Mouse (Mus musculus) liver, embryonic 14.5 days (tissue): ENCODE measurements around the gene Fgf4. TPM values are rescaled to one million over a fixed set of nuclear protein-coding genes. Genes with fewer than 3 reads are reported as not detected.
A peak's percentile ranks its signal among the peaks of the same experiment; 100 is the strongest.
"Not testable (repeated sequence)": the region's sequence is repeated elsewhere in the genome, so short reads cannot be mapped to it uniquely, and the experiment has no call there.

ENCODE experiments used
- ATAC-seq: fragments of 200-750 bp; cut with Nextera tagmentation; 2 replicates; pipeline ENCODE4 v1.8.0; 2017; ENCODE audit warnings: moderate number of reproducible peaks, mild to moderate bottlenecking, moderate library complexity; ENCODE audit not compliant: insufficient read depth
- DNase-seq, 3 experiments: peaks; one replicate each; pipeline ENCODE4 v3.0.0-alpha.2; 2012 to 2013; ENCODE audit warnings: low read depth in 3 of 3, low spot score in 3 of 3
- H3K27ac ChIP-seq: fragments of 300-500 bp; sonication (generic); 2 replicates; pipeline ENCODE4 v1.5.1; 2014; ENCODE audit warnings: moderate library complexity, mild to moderate bottlenecking, control low read depth, inconsistent platforms
- H3K27me3 ChIP-seq: fragments of 300-500 bp; sonication (generic); 2 replicates; pipeline ENCODE4 v1.6.1; 2014; ENCODE audit warnings: mild to moderate bottlenecking, low read length, moderate library complexity; ENCODE audit not compliant: control insufficient read depth, insufficient read depth
- H3K36me3 ChIP-seq: fragments of 300-500 bp; sonication (generic); replicated peaks from 2 replicates; pipeline ENCODE4 v1.6.1; 2014; ENCODE audit warnings: low read depth; ENCODE audit not compliant: control insufficient read depth, insufficient read depth
- H3K4me1 ChIP-seq, 2 experiments: fragments of 200-500 bp in 1 of 2; fragments of 300-500 bp in 1 of 2; sonication (generic) in 1 of 2; replicated peaks; 2 replicates each; pipeline ENCODE4 v1.6.1; 2012 to 2014; ENCODE audit warnings: antibody characterized with exemption in 1 of 2, inconsistent platforms in 1 of 2, low read length in 1 of 2; ENCODE audit not compliant: control insufficient read depth in 2 of 2, insufficient read depth in 2 of 2
- H3K4me2 ChIP-seq: fragments of 300-500 bp; sonication (generic); 2 replicates; pipeline ENCODE4 v1.6.1; 2014; ENCODE audit warnings: low read depth, mild to moderate bottlenecking, control low read depth, moderate library complexity
- H3K4me3 ChIP-seq, 2 experiments: fragments of 200-500 bp in 1 of 2; fragments of 300-500 bp in 1 of 2; sonication (generic) in 1 of 2; 2 replicates each; pipeline ENCODE4 v1.5.1; 2012 to 2014; ENCODE audit warnings: low read depth in 2 of 2, low read length in 2 of 2, mild to moderate bottlenecking in 2 of 2, control low read depth in 1 of 2, inconsistent platforms in 1 of 2, moderate library complexity in 1 of 2; ENCODE audit not compliant: insufficient read depth in 1 of 2
- H3K9ac ChIP-seq: fragments of 300-500 bp; sonication (generic); replicated peaks from 2 replicates; pipeline ENCODE4 v1.6.1; 2014; ENCODE audit warnings: mild to moderate bottlenecking, control low read depth, moderate library complexity
- H3K9me3 ChIP-seq: fragments of 300-500 bp; sonication (generic); 2 replicates; pipeline ENCODE4 v1.6.1; 2016; ENCODE audit warnings: low read length, mixed read lengths; ENCODE audit not compliant: control insufficient read depth
- CTCF ChIP-seq: IDR thresholded peaks from 2 replicates; pipeline ENCODE4 v1.5.1; 2016; ENCODE audit warnings: antibody characterized with exemption, low read depth, control low read depth
- EP300 ChIP-seq: IDR thresholded peaks from 2 replicates; pipeline ENCODE4 v1.6.1; 2016; ENCODE audit warnings: antibody characterized with exemption, low read depth
- WGBS: fragments of 180-500 bp; shearing (Covaris S2); extraction: QIAGEN DNeasy Blood & Tissue Kit; methylation state at CpG from one replicate; pipeline ENCODE4 v1.1.7; 2014; ENCODE audit not compliant: insufficient replicate concordance; 5-methylcytosine and 5-hydroxymethylcytosine counted together
- polyA plus RNA-seq, 2 experiments: library from polyadenylated mRNA; depleted of rRNA in 1 of 2; stranded (reverse) in 1 of 2; unstranded in 1 of 2; fragments of >200 nt; fragmentation: Nextera tagmentation in 1 of 2; extraction: Ambion mirVana in 1 of 2; gene quantifications; 2 replicates each; pipeline versions ENCODE4 v1.2.1 to v1.2.3; 2012 to 2014

Gene Fgf4
- polyA plus RNA-seq, 2 experiments: not detected

DNA sequence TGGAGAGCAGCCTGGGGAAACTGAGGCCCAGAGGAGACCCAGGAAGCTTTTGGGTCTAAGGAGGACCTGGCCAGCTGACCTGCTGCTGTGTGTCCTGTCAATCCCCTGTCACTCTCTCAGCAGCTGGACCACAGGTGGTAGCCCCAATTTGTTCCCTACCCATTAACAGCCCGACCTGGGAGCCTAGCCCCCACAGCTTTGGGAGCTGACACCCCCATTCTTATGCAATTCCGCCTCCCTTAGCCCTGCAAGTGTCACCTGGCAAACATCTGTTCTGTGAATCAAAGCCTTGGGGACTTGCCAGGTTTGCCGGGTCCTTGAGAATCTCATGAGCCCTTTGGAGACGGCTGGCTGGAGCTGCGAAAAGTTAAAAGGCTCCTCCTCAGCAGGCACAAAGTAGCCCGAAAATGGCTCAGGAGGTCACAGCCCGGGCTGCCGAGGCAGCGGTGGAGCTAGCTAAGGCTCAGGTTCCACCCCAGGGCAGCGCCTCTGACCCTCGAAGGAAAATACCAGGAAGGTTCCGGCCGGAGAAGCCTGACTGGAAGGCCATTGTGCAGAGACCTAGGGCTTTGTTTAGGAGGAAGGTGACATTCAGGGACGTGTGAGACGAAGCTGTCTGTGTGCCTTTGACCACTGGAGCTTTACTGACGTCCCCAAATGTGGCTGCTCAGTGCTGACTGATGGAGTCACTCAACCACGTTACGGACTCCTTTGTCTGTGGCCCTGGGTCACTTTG lies 41.6 kb downstream of the Fgf4 start:
- 11% methylated on average over 18 of the region's 18 CpGs for WGBS
- DNase-seq (no peak), ATAC-seq (no peak)
- no peak for TF ChIP-seq EP300
- TF ChIP-seq CTCF: no peak
- Histone ChIP-seq H3K4me2 (no peak overlapping the region), H3K9me3 (no peaks in the 10 kb centered on the region), H3K36me3 (no peaks in the 10 kb centered on the region), H3K4me3 (no peak overlapping the region), H3K4me1 (no peaks in the 10 kb centered on the region), H3K27me3 (peaks cover 11% of the 10 kb centered on the region), H3K9ac (no peak overlapping the region), H3K27ac (no peak overlapping the region)

GRCm38 (mm10) chr7:144890661-144891060 lies 43.5 kb downstream of the Fgf4 start:
- DNase-seq, ATAC-seq, H3K36me3 ChIP-seq, H3K4me1 ChIP-seq, H3K9ac ChIP-seq, H3K9me3 ChIP-seq, H3K4me2 ChIP-seq, H3K4me3 ChIP-seq, H3K27ac ChIP-seq: not testable (repeated sequence)
- peaks cover 24% of the 10 kb centered on the region for H3K27me3 ChIP-seq
- WGBS: 67% methylated on average over 1 of the region's 1 CpGs

GRCm38 (mm10) chr7:144891863-144892262 lies 44.7 kb downstream of the Fgf4 start:
- 48% methylated on average over 2 of the region's 2 CpGs for WGBS
- no peaks in the 10 kb centered on the region for H3K9me3 ChIP-seq
- no peaks in the 10 kb centered on the region for H3K36me3 ChIP-seq
- peaks cover 36% of the 10 kb centered on the region for H3K27me3 ChIP-seq
- H3K4me1 ChIP-seq: no peaks in the 10 kb centered on the region
- H3K27ac ChIP-seq: no peak overlapping the region
- H3K4me2 ChIP-seq: no peak overlapping the region
- H3K9ac ChIP-seq: no peak overlapping the region
- ATAC-seq: no peak
- no peak for DNase-seq
- H3K4me3 ChIP-seq: no peak overlapping the region
- no peak for TF ChIP-seq CTCF
- no peak for TF ChIP-seq EP300

DNA sequence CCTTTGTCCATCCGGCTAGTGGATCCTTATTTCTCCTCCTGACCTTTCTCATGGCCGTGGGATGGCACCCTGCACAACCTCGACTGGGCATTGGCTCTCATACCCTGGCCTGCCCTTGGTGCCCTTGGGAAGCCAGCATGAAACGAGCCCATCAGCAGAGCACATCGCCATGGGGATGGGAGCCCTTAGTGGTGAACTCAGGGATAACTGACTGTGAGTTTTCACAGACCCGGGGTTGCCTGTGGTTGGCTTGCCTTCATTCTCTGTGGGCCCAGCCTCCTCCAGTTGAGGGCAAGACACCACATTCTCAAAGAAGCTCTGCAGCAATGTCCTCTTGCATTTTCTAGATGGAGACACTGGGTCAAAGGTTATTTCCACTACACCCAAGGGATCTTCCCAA lies 45.2 kb downstream of the Fgf4 start:
- Histone ChIP-seq H3K27me3 (peaks cover 40% of the 10 kb centered on the region), H3K4me1 (no peaks in the 10 kb centered on the region), H3K4me3 (no peak overlapping the region), H3K4me2 (no peak overlapping the region), H3K27ac (no peak overlapping the region), H3K36me3 (no peaks in the 10 kb centered on the region), H3K9me3 (no peaks in the 10 kb centered on the region), H3K9ac (no peak overlapping the region)
- ATAC-seq: no peak
- 35% methylated on average over 6 of the region's 6 CpGs for WGBS
- TF ChIP-seq CTCF: no peak
- no peak for DNase-seq

DNA sequence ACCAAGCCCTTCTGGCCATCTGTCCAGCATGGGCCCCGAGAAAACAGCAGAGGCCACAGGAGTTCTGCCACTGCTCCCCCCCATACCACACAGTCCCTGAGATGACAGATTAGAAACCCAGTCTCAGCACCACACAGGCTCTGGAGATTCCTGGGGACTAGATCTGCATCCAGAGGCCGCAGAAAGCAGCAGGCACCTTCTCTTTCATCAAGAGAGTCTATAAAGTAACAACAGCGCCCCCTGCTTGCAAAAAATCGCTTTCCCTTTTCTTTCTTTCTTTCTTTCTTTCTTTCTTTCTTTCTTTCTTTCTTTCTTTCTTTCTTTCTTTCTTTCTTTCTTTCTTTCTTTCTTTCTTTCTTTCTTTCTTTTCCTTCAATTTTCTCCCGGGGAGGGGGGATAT lies 47.0 kb downstream of the Fgf4 start:
- Histone ChIP-seq H3K4me2 (no peak overlapping the region), H3K4me3 (no peak overlapping the region), H3K27ac (no peak overlapping the region), H3K4me1 (no peaks in the 10 kb centered on the region), H3K9ac (no peak overlapping the region), H3K9me3 (no peaks in the 10 kb centered on the region), H3K36me3 (no peaks in the 10 kb centered on the region), H3K27me3 (peaks cover 51% of the 10 kb centered on the region)
- WGBS: 11% methylated on average over 5 of the region's 5 CpGs
- no peak for TF ChIP-seq EP300
- peak; percentile 48 for TF ChIP-seq CTCF
- ATAC-seq (no peak), DNase-seq (no peak)
